Mouse (Mus musculus) T-cell, adult 2 months (primary cell): ENCODE data around the gene Olfr1230.

Experiments
- DNase-seq: peaks from one replicate; pipeline ENCODE4 v3.0.0; 2022; ENCODE audit warnings: low spot score

The Olfr1230 gene

DNA sequence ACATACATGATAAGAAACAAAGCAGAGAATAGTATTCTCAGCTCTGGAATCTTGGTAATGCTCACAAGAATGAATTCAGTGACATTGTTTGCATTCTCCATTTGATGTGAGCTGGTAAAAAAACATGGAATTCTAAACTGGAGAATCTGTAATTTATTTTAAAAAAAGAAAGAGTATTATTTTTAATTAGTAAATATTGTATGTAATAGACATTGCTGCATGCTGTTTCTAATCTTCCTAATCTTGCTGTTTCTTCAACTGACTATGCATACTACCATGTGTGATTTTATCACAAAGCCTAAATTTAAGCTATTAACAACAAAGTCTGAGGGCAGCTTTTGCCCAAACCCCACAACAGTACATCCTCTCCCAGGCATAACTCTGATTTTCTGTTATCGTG is at the start of gene Olfr1230:
Gene Olfr1230 (minus strand): TSS at position 101 of the 400 bp plus-strand sequence.
- no peak for DNase-seq

- DNase-seq: no peak
Measured at GRCm38 (mm10) chr2:89342298-89342697, 45.2 kb upstream of the Olfr1230 start, which contains the start of gene Olfr1233. Gene Olfr1233 (minus strand): TSS chr2:89342398.

DNA sequence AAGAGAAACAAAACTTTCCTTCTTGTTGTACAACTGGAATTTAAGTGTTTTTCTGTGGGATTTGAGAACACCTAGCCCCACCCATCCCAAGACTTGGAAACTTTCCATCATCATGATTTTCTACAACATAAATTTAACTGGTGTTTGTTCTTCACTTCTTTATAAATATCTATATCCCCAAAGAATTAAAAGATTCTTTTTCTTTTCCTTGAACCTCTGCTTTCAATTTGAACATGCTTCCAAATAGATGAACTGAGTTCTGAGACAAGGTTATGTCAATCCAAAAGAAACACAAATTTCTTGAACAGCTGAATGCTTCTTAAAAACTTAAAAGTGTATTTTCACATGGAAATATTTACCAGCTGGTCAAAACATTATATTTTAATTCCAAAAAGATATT is 32.5 kb upstream of the Olfr1230 start, which contains the start of gene Olfr1232:
Gene Olfr1232 (minus strand): TSS at position 101 of the 400 bp plus-strand sequence.
- DNase-seq: no peak

- DNase-seq: no peak
Measured at GRCm38 (mm10) chr2:89306974-89307373, 9.9 kb upstream of the Olfr1230 start, which contains the start of gene Olfr1231. Gene Olfr1231 (minus strand): TSS chr2:89307074.

GRCm38 (mm10) chr2:89287914-89288313 is 9.2 kb downstream of the Olfr1230 start, which contains the start of gene Olfr1229:
Gene Olfr1229 (minus strand): TSS chr2:89288014.
- no peak for DNase-seq

DNA sequence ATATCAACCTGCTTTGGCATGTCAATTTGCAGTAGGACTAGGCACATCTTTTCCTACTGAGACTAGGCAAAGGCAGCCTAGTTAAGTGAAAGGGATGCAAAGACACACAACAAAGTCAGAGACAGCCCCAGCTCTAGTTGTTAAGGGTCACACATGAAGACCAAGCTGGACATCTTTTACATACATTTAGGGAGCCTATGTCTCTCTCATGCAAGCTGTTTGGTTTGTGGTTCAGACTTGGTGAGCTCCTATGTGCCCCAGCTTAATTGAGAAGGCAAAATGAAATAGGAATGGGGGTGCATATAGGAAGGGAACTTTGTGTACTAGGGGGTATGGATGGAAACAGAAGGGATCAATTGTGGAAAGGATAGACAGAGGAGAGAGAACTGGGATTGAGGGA is 43.1 kb downstream of the Olfr1230 start, which contains the start of gene Olfr1228:
Gene Olfr1228 (minus strand): TSS at position 101 of the 400 bp plus-strand sequence.
- DNase-seq: no peak
